Mouse (Mus musculus) ovary, postnatal 10 days (tissue): Measurements from ENCODE around the gene Ltbp1.

Experiments used
- DNase-seq: peaks from one replicate; pipeline ENCODE4 v3.0.0; 2022; ENCODE audit warnings: low spot score

Gene Ltbp1

DNA sequence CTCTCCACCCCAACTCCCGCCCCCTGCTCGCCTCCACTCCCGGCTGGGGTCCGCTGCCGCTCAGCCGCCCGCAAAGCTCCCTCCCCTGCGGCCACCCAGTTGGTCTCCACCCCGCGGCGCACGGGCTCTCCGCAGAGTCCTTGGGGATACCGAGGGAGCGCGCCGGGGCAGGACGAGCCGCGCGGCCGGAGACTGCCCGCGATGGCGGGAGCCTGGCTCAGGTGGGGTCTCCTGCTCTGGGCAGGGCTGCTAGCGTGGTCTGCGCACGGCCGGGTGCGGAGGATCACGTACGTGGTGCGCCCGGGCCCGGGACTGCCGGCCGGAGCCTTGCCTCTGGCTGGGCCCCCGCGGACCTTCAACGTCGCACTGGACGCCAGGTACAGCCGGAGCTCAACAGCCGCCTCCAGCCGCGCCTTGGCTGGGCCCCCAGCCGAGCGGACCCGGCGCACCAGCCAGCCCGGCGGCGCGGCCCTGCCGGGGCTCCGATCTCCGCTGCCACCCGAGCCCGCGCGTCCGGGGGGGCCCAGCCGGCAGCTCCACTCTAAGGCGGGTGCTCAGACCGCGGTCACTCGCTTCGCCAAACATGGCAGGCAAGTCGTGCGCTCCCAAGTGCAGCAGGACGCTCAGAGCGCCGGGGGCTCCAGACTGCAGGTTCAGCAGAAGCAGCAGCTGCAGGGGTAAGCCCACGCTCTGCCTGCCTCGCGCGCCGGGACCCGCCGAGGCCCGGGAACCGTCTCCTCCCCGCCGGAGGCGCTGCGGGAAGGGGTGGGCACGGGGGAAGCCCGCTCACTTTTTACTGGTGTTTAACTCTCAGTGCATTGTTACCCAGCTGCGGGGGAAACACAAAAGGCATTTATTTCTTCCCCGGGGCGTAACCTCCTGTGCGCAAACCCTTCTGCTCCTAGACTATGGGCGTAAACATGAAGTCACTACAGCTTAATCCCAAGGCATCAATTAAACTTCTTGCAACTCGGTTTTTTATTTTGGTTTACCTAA lies 615 bp downstream of the Ltbp1 start:
- DNase-seq, result peak; percentile 44

DNA sequence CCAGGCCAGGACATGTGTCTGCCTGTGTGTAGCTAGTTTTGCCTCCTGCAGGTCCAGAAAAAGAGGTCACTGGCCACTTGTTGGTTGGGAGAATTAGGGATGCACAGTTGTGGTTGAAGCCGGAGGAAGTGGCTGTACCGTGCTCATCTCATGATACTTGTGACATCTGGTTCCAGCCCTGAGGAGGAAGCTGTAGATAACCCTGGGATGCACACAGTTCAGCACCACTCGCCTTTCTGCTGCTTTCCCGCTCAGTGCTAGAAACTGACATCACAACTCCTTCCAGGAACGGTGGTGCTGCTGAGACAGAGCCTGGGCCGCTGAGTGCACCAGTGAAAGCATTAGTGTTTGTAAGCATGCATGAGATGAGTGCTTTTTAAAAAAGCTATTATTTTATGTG lies 5.6 kb downstream of the Ltbp1 start:
- no peak for DNase-seq

DNA sequence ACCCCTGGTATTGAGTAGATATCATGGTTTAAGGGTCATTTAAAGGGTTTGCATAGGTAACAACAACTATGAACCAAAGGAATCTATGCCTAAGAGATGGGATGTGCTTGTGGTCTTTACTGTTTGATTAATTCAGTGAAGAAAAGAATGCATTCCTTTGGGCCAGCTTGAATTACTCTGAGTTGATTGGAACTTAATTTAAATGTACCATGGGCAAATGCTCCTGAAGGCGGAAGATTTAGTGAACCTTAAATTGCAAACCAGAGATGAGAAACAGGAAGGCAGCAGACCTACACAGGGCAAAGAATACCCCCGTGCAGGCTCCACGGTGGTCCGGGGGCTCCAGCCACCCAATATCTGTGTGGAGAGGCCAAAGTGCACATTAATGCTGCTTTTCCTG lies 7.8 kb downstream of the Ltbp1 start:
- no peak for DNase-seq

DNA sequence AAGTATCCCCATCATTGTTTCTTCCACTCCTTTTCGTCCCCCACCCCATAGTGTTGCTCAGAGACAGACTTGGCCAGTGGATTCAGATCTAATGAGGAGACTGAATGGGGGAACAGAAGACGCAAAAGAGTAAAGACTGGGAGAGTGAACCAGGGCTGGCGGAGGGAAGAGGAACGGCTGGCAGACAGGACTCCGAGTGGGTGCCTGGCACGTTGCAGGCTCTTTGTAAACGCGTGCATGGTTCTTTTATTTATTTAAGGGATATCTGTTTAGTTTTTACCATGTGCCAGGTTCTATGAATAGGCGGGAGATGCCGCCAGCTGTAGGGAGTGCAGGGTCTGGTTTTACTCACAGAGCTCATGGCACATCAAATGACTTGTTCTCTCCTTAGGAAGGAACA lies 8.5 kb downstream of the Ltbp1 start:
- no peak for DNase-seq

DNA sequence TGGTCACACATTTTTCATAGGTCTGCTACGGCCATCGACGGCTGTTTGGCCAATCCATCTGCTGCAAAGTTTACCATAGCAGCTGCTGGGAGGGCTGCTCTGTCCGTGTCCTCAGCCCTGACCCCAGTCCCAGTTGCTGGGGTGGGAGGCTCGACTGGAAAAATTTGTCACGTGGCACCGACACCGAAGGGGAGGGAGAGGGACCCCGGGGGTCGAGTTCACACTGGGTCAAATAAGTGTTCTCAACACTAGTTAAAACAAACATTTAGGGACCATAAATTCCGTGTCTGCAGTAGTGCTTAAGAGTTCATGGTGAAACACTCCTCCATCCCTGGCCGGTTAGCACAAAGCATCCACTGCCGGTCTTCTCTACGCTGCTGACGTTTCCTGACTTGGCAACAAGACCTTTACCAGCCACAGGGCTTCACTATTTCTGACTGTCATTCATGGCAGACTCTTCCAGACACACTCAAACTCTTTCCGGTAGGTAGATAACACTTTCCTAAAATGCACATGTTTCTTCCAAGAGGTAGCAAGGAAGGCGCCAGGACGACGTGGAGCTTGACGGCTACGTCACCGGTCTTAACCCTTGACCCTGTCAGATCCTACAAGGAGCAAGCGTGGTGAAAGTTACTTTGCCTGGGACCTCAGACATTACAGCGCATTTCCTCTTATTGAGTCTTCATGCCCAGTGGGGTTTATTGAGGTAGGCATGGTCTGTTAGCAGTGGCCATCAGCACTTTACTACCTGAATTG lies 9.4 kb downstream of the Ltbp1 start:
- DNase-seq, result no peak

DNA sequence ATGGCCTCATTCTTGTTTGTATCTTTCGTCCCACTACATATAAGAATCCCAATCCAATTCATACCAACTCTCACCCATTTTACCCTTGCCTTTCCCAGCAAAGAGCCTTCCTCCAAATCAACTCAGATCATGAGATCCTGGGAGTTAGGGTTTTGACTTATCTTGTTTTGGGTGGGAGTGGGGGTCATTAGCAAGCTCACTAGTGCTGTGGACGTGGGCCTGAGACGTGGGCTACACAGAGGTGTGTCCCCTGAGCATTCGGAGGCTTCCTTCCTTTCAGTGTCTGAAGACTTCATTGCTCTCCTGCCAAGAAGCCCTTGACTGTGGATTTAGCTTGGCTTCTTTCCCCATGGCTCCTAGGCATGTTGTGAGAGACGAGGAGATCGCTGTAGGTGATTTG lies 10.2 kb downstream of the Ltbp1 start:
- no peak for DNase-seq

DNA sequence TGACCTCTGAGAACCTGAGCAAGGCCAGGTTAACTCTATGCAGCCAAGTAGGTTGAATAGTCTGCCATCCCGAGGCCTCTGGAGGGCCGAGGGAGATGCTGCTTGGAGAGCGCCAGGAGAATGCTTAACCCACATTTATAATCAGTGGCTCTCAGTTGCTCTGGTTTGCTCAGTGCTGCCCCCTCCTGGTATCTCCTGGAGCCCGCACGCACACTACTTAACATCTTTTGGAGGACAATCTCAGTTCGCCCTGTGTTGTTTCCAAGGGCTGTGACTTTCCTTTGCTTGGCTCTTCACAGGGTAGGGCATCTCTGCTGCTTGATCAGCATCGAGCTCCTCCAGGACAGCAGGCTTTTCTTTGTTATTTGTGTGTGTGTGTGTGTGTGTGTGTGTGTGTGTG lies 12.1 kb downstream of the Ltbp1 start:
- DNase-seq, result no peak

DNA sequence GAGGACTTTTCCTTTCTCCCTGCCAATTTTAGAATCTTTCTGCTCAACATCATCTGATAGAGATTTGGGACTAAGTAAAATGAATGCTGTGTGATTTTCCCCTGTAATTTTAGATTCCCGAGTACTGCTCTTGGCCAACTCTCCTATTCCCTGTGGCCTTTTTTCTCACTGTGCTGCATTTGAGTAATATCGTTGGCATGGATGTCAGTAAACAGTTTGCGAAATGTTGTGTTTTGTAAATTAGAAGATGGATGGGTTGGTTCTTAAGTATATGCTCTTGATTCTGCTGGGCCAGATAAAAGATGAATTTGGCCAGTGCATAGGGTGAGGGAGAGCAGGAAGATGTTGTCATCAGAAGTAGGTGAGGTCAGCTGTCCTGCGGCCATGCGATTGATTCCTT lies 12.8 kb downstream of the Ltbp1 start:
- no peak for DNase-seq

DNA sequence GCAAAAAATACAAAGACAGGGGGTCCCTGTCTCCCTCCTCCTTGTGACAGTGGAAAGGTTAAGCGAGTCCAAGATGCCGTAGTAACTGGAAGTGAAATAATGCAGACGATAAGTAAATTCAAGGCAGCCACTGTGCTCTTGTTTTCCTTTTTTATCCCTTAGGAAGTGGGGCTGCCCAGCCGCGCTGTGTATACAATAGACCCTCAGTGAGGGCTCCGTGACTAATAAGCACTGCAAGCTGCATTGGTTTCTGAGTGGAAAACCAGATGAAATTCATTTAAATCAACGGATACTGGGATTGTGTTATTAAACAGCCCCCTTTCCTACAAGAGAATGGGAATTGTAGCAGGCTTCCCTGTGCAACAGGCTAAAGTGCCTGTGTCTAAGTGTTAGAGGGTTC lies 14.7 kb downstream of the Ltbp1 start:
- DNase-seq, result no peak

DNA sequence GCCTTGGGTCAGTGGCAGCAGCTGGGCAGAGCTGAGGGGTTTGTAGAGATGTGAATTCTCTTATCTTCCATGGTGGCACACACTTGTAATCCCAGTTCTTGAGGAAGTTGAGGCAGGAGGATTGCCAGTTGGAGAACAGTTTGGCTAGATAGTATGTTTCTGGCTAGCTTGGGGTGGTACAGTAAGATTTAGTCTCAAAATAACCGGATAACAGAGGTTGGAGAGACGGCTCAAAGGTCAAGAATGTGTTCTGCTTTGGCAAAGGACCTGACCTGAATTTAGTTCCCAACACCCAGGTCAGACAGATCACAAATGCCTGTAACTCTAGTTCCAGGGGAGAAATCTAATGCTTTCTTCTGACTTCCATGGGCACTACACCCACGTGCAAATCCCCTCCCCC lies 15.3 kb downstream of the Ltbp1 start:
- no peak for DNase-seq

DNA sequence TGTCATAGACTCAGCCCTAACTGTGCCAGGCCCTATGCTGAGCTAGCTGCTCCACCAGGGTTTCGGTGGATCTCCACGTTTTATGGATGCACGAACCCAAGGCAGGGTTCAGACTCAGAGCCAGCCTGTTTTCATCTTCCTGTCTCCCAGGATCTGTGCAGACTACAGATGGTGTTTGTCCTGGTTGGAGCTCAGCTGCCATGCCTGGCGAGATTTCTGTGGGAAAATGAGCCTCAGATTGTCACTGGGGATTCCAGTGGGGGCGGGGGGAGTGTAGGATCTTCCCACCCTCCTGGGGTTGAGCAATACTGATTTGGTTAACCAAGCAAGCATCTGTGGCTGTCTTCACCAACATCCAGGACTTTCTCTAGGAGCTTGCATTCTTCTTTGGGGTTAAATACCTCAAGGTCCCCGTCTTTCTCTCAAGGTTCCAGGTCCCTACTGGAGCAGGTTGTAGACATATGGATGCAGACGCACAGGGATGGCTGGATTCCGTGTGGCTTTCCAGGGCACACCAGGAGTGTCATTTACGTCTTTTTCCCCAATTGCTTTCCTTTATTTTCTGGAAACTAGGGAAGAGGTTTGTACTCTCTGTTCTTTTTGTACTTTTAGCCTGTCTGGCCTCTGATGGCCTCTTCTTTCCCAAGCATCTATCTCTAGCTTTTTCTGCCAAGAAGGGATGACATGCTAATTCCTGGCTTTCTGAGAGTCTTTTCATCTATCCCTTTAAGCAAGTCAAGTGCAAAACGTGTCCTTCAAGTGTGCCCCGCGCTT lies 22.2 kb downstream of the Ltbp1 start:
- no peak for DNase-seq

DNA sequence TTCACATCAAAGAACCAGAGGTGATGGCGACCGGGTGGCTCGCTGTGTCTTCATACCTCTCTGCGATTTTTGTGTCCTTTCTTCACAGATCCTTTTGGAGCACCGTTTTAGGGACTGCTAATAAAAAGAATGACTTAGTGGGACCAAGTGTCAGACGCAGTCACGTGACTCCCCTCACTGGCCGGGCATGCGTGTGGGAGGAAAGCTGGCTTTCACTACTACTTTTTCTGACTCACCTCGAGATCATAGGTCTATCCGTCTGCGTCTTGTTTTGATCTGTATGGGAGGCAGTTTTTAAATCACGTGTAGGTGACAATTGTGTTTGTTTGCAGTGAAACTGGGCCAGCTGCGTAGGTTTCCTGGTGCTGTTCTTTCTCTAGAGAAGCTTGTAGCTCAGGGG lies 28.0 kb downstream of the Ltbp1 start:
- DNase-seq, result no peak

DNA sequence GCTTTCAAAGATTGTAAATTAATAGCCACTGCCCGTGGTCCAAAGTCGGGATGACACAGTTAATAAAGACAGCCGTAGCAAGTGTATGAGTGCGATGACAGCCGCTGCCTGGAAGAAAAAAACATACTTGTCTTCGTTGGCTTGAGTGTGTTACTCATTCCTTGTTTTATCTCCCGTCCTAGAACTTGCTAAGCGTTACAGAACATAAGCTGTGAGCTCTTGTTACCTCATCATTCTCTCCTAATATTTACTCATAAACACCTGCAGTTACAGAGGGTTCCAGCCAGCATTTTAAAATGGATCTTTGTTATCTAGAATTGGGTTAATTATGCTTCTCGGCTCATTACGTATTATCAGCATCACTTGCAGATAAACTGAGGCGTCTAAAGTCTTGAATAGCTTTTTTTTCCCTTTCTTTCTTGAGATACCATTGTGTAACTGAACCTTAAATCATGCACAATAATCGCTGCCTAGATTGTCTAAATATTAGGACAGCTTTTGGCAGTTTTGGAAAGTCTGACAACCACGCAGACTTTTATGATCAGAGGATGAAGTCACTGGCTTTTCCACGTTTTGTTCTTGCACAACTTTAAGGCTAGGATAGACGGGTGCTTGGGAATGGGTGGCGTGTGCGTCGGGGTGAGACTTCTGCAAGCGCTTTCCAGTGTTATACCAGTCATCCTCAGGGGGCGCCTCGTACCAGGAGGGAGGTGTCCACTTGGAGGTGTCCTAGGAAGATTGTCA lies 28.7 kb downstream of the Ltbp1 start:
- no peak for DNase-seq

DNA sequence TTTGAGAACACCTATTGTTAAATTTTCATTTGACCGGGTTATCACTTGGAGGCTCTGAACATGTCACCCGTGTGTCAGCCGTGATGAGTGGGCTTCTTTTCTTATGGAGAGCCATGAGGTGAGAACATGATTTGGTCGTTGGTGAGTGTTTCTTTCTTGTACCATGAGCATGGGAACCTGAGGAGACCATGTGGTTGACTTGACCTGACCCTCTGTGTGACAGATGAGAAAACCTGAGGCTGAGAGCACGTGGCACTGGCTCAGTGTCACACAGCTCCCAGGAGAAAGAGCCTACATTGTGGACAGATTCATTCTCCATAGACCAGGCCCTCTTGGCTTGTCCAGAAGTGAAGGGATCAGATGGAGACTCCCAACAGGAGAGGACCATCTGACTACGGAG lies 31.5 kb downstream of the Ltbp1 start:
- no peak for DNase-seq

DNA sequence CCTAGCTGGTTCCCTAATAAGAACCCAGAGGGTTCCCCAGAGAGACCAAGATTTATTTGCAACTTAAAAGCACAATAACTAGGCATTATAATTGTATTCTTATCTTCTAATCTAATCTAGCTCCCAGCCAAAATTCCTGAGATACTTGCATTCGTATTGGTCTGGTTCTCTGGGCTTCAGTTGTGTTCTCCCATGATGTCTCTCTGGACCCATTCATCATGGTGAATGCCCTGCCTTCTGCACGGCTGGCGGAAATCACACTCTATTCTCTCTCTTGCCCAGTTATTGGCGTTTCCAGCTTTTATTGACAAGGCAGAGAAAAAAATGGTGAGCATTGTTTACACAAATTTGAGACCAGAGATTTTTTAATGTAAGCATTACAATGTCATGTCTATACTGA lies 33.6 kb downstream of the Ltbp1 start:
- no peak for DNase-seq

DNA sequence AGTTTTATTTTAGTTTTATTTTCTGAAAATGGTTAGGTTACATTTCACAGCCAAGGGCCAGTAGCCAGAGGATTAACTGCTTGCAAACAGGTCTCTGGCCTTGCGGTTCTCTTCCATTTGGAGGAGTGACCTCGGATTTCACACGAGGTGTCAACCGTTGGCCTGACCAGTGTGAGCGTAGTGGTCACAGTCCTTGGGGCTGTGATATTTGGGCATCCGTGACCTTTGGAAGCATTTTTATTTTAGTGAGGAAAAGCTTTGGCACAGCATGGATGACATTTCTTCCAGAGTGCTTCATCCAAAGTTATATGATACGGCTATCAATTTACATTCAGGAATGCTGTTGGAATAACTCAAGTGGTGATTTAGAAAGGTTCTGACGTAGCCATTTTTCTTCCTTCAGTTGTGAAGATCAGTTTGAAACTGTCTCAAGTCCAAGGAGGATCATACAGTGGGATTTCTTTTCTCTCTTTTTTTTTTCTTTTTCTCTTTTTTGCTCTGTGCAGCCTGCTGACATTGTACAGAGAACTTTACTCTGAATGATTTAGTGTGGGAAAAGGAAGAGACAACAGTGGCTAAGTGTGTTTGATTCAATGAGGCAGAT lies 44.1 kb downstream of the Ltbp1 start:
- no peak for DNase-seq

DNA sequence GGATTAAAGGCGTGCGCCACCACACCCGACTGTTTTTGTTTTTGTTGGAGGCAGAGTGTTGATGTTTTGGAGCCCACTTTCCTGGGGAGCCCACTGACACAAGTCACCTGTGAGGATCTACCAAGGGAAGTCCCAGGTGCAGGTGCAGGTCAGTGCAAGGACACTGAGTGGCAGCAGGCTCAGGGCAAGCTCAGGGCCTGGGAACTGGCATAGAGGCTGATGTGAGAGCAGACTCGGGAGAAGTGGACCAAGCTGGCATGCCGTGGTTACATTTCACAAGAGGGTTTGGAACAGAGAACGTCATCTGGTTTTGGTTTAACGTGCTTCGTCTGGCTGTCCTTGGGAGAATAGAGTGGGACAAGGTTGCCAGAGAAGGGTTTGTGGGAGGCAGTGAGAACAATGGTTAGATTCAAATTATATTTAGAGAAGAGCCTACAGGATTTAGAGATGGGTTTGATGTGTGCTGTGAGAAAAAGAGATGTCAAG lies 46.1 kb downstream of the Ltbp1 start:
- DNase-seq, result no peak

DNA sequence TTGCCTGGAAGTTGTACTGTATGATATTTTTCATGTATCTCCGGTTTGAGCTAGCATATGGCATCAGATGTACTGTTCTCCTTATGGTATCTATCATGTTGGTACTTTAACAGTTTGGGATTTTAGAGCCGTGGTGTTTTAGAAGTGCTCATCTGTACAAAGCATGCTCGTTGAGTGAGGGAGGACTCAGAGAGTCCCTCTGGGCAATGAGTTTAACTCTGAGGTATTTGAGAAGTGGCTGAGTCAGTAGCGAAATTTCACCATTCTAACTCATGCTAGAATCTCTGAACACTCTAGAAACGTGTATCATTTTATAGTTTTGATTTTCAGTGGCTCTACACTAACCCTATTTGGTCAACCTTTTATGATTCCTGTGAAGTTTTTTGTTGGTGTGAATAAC lies 49.9 kb downstream of the Ltbp1 start:
- DNase-seq, result no peak

DNA sequence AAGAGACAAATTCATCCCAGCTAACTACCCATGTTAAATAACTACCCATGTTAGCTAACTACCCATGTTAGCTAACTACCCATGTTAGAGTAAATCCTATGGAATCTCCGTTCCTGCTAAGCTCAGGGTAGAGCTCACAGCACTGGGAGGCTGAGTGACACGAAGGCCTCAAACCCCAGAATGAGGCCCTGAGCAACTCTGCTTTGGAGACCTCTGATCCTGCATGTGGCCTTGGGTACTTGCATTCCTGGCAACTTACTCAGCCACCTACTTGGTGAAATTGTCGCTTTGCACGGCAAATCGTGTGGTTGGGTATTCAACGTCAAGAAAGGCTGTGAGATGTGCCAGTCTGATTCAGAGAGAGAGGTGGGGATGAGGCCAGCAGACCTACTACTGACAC lies 50.6 kb downstream of the Ltbp1 start:
- no peak for DNase-seq

DNA sequence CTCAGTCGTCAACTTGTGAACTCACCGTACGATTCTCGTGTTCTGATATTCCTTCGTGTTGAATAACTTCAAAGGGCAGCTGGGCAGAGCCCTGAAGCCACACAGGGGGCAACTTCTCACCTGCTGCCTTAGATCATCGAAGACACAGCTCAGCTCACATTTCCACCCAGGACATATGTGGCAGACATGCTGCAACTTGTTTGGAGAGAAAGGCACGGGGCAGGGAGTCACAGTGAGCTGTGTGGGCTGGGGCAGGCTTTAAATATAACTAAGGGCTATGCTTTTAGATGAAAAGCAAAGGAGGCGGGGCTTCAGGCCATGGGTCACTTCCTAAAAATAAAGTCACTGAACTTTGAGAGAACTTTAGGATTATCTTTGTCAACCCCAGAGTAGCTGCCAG lies 51.3 kb downstream of the Ltbp1 start:
- no peak for DNase-seq

DNA sequence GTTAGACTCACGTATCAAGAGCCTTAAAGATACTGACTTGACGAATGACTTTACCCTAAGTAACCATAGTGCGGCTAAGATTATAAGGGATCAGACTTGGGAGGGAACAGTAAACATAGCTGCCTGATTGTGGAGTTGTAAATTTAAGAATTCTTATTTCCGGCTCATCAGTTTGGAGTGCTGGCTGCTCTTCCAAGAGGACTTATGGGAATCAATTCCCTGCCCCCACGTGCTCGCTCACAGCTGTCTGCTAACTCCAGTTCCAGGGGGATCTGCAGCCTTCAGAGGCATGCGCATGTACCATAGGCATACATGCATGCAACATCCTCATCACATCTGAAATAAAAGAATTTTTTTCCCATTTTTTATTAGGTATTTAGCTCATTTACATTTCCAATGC lies 61.0 kb downstream of the Ltbp1 start:
- no peak for DNase-seq
